Mouse (Mus musculus) forebrain, embryonic 13.5 days (tissue): ENCODE results near the gene Ybx3. TPM values are rescaled to one million over a fixed set of nuclear protein-coding genes. Genes with fewer than 3 reads are reported as not detected.

Experiments
- ATAC-seq: fragments of 200-750 bp; cut with Nextera tagmentation; 2 replicates; pipeline ENCODE4 v1.8.0; 2017
- H3K27ac ChIP-seq: fragments of 300-500 bp; sonication (generic); 2 replicates; pipeline ENCODE4 v1.5.1; 2015; ENCODE audit warnings: inconsistent platforms, mild to moderate bottlenecking, moderate library complexity
- H3K27me3 ChIP-seq: fragments of 300-500 bp; sonication (generic); 2 replicates; pipeline ENCODE4 v1.6.1; 2015; ENCODE audit warnings: mild to moderate bottlenecking, inconsistent platforms
- H3K36me3 ChIP-seq: fragments of 300-500 bp; sonication (generic); 2 replicates; pipeline ENCODE4 v1.6.1; 2015; ENCODE audit warnings: mild to moderate bottlenecking, inconsistent platforms; ENCODE audit not compliant: poor library complexity, severe bottlenecking
- H3K4me1 ChIP-seq: fragments of 300-500 bp; sonication (generic); 2 replicates; pipeline ENCODE4 v1.6.1; 2015; ENCODE audit warnings: inconsistent platforms
- H3K4me2 ChIP-seq: fragments of 300-500 bp; sonication (generic); 2 replicates; pipeline ENCODE4 v1.6.1; 2015; ENCODE audit warnings: inconsistent platforms, mild to moderate bottlenecking, moderate library complexity
- H3K4me3 ChIP-seq: fragments of 300-500 bp; sonication (generic); 2 replicates; pipeline ENCODE4 v1.5.1; 2015; ENCODE audit warnings: mild to moderate bottlenecking, inconsistent platforms
- H3K9ac ChIP-seq: fragments of 300-500 bp; sonication (generic); 2 replicates; pipeline ENCODE4 v1.6.1; 2015; ENCODE audit warnings: mild to moderate bottlenecking, inconsistent platforms
- H3K9me3 ChIP-seq: fragments of 300-500 bp; sonication (generic); replicated peaks from 2 replicates; pipeline ENCODE4 v1.6.1; 2016; ENCODE audit warnings: inconsistent platforms
- WGBS: fragments of 180-500 bp; shearing (Covaris S2); methylation state at CpG from one replicate; pipeline ENCODE4 v1.1.7; 2015; 5-methylcytosine and 5-hydroxymethylcytosine counted together
- polyA plus RNA-seq: library from polyadenylated mRNA; unstranded; fragments of >200 nt; fragmentation: Nextera tagmentation; extraction: Ambion mirVana; gene quantifications from 2 replicates; pipeline ENCODE4 v1.2.1, GENCODE M21; 2015

Ybx3 gene
- polyA plus RNA-seq, 1 experiment from 2014 or later, result 27.9 TPM

DNA sequence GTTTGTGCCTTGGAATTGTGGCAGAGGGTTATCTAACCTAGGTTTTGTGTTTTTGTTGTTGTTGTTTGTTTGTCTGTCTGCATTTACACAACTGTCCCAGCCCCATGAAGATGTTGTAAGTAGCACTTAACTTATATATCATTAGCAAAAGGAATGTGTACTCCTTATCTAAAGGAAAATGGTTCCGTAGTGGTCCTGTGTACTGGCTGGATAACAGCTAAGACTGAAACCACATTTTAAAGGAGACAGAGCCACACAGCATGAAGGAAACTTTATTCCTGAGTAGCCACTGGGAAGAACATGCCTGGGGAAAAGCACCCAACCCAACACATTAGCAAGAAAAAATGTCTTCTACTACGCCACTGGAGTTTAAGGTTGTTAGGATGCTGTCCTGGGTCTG is 28.7 kb downstream of the Ybx3 start:
- Histone ChIP-seq H3K27ac (no peak overlapping the region), H3K9ac (no peak overlapping the region), H3K27me3 (no peaks in the 10 kb centered on the region), H3K9me3 (no peaks in the 10 kb centered on the region), H3K4me3 (no peak overlapping the region), H3K4me2 (no peak overlapping the region), H3K4me1 (no peaks in the 10 kb centered on the region), H3K36me3 (peaks cover 9% of the 10 kb centered on the region)
- no peak for ATAC-seq
- WGBS, result 90% methylated on average over 2 of the region's 2 CpGs

DNA sequence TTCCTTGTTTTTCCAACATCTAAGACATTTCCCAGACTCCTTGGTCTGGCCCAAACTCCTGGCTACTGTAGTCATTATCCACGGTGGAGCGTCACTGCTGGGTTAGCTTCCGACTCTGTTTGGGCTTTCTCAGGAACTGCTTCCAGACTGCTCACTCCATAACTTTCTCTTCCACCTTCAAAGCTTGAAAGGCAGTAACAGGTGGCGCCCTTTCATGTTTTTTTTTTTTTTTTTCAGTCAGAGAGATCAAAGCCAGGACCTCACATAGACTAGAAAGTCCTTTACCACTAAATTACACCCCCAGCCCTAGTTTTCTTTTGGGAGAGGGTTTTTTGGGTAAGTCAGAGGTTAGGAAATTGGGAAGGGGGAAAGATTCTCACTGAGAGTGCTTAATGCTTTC is 33.4 kb downstream of the Ybx3 start:
- Histone ChIP-seq H3K4me2 (no peak overlapping the region), H3K27ac (no peak overlapping the region), H3K9ac (no peak overlapping the region), H3K4me3 (no peak overlapping the region), H3K4me1 (peaks cover 5% of the 10 kb centered on the region; the same call in 1 of the 2 replicates), H3K27me3 (no peaks in the 10 kb centered on the region), H3K9me3 (no peaks in the 10 kb centered on the region), H3K36me3 (no peaks in the 10 kb centered on the region)
- no peak for ATAC-seq
- WGBS, result 73% methylated on average over 4 of the region's 4 CpGs

DNA sequence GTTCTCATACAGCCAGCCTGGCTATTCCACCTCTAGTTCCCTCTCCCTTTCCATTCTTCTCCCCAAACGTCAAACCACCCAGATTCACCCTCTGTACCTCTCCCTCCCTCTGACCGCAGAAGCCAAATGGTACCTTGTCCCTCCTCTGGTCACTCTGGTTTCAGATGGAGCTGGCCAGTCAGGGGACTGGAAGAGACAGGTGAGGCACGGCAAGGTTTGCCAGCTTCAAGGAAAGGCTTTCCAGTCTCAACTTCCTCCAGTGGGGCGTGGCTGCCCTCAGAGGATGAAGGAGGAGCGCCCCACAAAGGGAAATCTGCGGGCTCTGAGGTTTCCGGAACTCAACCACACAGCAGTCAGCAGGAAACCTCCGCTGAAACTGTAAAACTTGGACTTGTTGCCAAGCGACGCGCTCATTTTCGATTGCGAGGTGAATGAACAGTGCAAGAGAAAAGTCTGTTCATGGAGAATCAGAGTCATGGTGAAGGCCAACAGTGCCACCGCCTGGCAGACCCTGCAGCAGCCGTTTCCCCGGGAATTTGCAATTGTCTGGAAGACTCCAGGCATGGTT is 34.8 kb downstream of the Ybx3 start, which contains the start of gene Styk1:
Gene Styk1, minus strand, starts transcription at position 246 of the 568 bp plus-strand sequence.
- Histone ChIP-seq H3K9ac (peak within 1 kb of the TSS; percentile 48; the same call in 1 of the 2 replicates), H3K27ac (no peak within 1 kb of the TSS), H3K4me2 (peak within 1 kb of the TSS; percentile 63), H3K4me1 (peaks cover 5% of the 10 kb centered on the region; the same call in 1 of the 2 replicates), H3K4me3 (peak within 1 kb of the TSS; percentile 32), H3K9me3 (no peaks in the 10 kb centered on the region), H3K27me3 (no peaks in the 10 kb centered on the region), H3K36me3 (no peaks in the 10 kb centered on the region)
- WGBS, result 1% methylated on average over 16 of the region's 16 CpGs
- peak; percentile 93 for ATAC-seq

DNA sequence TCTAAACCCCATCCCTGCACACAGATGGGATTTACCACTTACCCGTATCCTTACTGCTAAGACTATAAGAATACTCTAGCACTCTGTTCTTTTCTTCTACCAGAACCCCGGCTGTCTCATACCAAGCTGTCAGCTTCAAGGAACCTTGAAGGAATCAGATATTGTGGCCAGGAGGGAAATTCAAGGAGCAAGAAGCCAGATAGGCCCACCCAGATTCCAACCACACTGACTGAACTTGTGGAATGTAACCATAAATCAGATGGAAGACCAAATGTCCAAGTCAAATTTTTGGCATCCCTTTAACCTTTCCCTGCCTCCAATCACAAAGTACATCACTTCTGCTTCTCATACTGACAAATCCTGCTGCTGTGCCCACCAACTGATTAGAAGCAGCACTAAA is 41.2 kb downstream of the Ybx3 start:
- no peaks in the 10 kb centered on the region for H3K4me1 ChIP-seq
- H3K4me3 ChIP-seq, result no peak overlapping the region
- H3K27ac ChIP-seq, result no peak overlapping the region
- WGBS, result 79% methylated on average over 2 of the region's 2 CpGs
- no peaks in the 10 kb centered on the region for H3K27me3 ChIP-seq
- ATAC-seq, result no peak
- H3K4me2 ChIP-seq, result no peak overlapping the region
- no peaks in the 10 kb centered on the region for H3K36me3 ChIP-seq
- H3K9ac ChIP-seq, result no peak overlapping the region
- no peaks in the 10 kb centered on the region for H3K9me3 ChIP-seq

DNA sequence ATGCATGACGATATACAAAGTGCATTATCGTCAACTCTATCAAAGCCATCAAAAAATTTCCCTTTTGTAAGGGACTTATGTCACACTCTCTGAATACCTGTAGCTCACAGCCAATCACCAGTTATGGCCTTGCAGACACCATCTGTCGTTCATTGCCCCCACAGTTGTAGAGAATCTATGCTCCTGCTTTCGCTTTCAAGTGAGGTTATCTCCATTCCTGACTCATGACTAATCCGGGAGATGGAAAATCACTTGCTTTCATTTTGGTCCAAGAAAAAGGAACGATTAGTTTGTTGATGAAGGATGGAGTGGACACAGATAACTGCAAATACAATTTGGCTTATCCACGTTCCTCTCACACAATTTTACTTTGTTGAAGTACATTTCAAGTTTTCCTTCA is 43.9 kb downstream of the Ybx3 start:
- WGBS, result 89% methylated on average over 7 of the region's 7 CpGs
- Histone ChIP-seq H3K4me3 (no peak overlapping the region), H3K27ac (no peak overlapping the region), H3K36me3 (no peaks in the 10 kb centered on the region), H3K9ac (no peak overlapping the region), H3K9me3 (no peaks in the 10 kb centered on the region), H3K4me1 (no peaks in the 10 kb centered on the region), H3K4me2 (no peak overlapping the region), H3K27me3 (no peaks in the 10 kb centered on the region)
- ATAC-seq, result no peak

DNA sequence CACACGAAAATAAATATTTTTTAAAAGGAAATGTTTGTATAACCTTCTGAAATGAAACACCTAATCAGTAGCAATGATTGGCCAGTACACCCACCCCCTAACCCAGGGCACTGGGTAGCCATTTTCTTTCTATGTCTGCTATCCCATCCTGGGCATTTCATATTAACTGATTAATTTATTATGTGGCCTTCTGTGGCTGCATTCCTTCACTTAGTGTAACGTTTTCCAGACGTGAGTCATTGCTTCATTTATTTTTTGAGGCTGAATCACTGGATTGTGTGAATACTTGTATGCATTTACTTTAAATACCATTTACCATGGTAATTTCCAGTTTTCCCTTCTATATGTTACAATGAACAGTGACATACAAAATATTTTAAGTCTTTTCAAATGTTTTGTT is 48.2 kb downstream of the Ybx3 start:
- WGBS, result 72% methylated on average over 3 of the region's 3 CpGs
- H3K4me3 ChIP-seq, result no peak overlapping the region

DNA sequence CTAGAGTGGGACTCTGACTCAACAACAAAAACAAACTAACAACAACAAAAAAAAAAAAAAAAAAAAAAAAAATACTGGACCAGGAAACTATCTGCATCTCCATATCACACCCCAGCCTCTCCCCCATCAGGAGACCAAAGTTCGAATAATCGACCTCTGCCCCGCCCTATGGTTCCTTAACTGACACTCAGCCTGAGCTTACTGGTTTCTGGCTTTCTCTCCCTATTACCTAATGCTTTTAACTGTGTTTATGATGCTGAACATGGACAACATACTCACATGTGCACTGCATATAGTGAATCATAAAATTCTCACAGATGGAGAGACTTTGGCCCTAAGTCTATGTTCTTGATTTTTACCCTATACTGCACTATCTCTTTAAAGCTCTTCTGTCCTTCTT is 49.0 kb downstream of the Ybx3 start:
- H3K27me3 ChIP-seq, result no peaks in the 10 kb centered on the region
- H3K4me2 ChIP-seq, result no peak overlapping the region
- WGBS, result 88% methylated on average over 3 of the region's 3 CpGs
- no peak overlapping the region for H3K27ac ChIP-seq
- no peaks in the 10 kb centered on the region for H3K4me1 ChIP-seq
- no peak for ATAC-seq
- no peak overlapping the region for H3K9ac ChIP-seq
- 0 out of 2 replicates have a peak, but pooled peaks cover 4% of the 10 kb centered on the region for H3K9me3 ChIP-seq
- H3K4me3 ChIP-seq, result no peak overlapping the region
- H3K36me3 ChIP-seq, result no peaks in the 10 kb centered on the region

More for the DNA sequence above, 48.2 kb downstream of the Ybx3 start:
- no peaks in the 10 kb centered on the region for H3K27me3 ChIP-seq
- H3K27ac ChIP-seq, result no peak overlapping the region
- no peak overlapping the region for H3K9ac ChIP-seq
- H3K4me1 ChIP-seq, result no peaks in the 10 kb centered on the region
- no peaks in the 10 kb centered on the region for H3K36me3 ChIP-seq
- 0 out of 2 replicates have a peak, but pooled peaks cover 4% of the 10 kb centered on the region for H3K9me3 ChIP-seq
- ATAC-seq, result no peak
- H3K4me2 ChIP-seq, result no peak overlapping the region

DNA sequence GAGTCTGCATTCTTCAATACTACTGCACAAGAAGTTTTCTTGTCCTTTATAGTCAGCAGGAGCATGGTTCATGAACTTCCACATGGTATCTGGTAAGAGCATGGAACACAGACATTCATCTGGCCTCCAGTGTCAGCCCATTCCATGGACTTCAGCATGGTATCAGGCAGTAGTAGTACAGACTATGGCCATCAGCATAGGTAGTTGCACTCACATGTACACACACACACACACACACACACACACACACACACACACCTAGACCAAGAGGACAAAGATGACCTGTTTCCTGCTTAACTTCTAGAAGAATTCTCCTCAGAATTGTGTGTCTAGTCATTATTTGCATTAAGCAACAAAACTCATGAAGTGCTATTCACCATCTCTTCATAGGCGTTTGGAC is 49.5 kb downstream of the Ybx3 start:
- Histone ChIP-seq H3K9me3 (0 out of 2 replicates have a peak, but pooled peaks cover 4% of the 10 kb centered on the region), H3K4me2 (no peak overlapping the region), H3K9ac (no peak overlapping the region), H3K4me1 (no peaks in the 10 kb centered on the region), H3K27ac (no peak overlapping the region), H3K27me3 (no peaks in the 10 kb centered on the region), H3K36me3 (no peaks in the 10 kb centered on the region), H3K4me3 (no peak overlapping the region)
- WGBS, result 77% methylated on average over 1 of the region's 1 CpGs
- no peak for ATAC-seq

DNA sequence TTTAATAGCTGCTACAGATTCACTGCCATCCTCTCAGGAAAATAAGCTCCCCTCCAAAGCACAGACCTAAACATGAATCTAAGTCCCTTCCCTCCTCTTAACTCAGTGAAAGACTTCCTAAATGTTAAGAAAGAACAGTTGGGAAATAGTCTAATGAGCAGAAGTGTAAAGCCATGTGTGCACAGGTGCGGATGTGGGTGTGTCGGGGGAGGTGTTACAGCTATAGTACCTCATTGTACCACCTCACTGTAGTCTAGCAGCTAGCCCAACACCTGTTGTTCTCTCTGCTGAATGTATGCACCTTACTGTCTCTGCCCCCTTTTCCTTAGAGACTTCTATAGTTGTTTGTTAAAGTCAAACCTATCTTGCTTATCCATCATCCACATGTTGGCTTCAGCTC is 61.2 kb downstream of the Ybx3 start:
- no peak for ATAC-seq
- H3K36me3 ChIP-seq, result no peaks in the 10 kb centered on the region
- H3K4me3 ChIP-seq, result no peak overlapping the region
- WGBS, result 83% methylated on average over 2 of the region's 2 CpGs
- H3K9me3 ChIP-seq, result no peaks in the 10 kb centered on the region
- H3K4me1 ChIP-seq, result no peaks in the 10 kb centered on the region
- H3K4me2 ChIP-seq, result no peak overlapping the region
- no peaks in the 10 kb centered on the region for H3K27me3 ChIP-seq
- no peak overlapping the region for H3K27ac ChIP-seq
- H3K9ac ChIP-seq, result no peak overlapping the region

DNA sequence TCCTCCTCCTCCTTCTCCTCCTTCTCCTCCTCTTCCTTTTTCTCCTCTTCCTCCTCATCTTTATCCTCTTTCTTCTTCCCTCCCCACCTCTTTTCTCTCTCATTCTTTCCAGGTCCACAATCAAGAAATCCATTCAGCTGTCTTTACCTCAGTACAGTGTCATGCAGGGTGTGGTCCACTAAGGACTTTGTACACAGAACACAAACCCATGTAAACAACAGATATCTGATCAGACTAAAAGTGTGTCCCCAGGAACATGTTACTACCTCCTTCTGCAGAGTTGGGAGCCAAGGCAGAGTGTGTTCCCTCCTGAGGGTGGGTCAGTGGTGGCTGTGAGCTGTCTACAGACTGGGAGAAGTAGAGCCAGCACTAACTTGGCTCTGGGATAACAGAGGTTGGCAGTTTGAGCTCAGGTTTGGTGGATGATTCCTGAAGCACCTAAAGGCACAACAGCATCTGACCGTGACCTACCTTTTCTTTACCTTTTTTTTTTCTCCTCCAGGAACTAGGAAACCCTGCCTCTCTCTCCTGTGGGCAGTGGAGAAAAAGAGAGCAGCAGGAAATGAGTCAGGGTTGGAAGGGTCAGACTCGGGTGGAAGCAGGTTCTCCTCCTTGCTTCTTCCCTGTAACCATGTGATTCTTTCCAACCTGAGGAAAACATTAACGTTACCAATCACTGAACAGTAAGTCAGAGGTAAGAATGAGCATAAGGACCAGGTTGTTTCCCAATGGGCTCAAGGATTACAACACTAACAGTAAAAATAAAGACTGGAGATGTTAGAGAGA is 66.2 kb downstream of the Ybx3 start:
- H3K36me3 ChIP-seq, result no peaks in the 10 kb centered on the region
- ATAC-seq, result no peak
- H3K9ac ChIP-seq, result no peak overlapping the region
- WGBS, result 78% methylated on average over 3 of the region's 3 CpGs
- H3K27ac ChIP-seq, result no peak overlapping the region
- no peaks in the 10 kb centered on the region for H3K9me3 ChIP-seq
- no peak overlapping the region for H3K4me3 ChIP-seq
- H3K4me1 ChIP-seq, result no peaks in the 10 kb centered on the region
- H3K4me2 ChIP-seq, result no peak overlapping the region
- no peaks in the 10 kb centered on the region for H3K27me3 ChIP-seq

DNA sequence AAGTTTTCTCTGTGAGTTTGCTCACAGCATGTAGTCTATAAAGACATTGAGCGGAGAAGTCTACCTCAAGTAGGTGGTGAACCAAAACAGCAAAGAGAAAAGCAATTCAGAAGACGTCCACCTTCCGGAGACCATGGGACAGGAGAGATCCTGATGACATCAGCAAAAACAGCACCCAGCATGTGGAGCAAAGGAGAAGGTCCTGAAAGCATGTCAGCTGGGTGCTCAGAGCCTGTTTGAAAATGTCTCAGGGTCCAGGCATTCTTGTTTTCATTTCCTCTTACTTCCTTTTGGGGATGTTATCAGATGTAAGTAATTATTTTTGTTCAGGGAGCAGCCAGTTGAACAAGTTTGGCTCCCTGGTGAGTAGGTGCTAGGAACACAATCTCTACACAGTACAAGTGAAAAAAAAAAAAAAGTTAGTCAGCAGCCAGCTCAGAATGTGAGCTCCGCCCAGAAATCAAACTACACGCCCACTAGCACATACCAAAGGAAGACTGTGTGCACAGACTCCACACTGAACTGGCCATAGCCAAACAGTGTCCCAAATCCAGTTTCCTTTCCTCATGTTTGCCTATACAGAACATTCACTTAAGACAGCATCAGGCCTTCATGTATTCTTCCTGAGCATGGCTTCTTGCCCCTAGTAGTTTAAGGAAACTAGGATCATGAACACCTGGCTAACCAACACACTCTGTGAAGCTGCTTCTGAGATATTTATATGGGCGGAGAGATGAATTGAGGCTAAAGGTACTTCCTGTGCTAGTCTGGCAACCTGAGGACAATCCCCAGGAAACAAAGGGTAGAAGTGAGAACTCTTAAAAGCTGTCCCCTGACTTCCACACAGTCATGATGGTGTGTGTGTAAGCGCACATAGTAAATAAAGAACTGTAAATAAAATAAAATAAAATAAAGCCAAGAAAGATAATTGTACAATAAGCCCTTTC is 71.8 kb downstream of the Ybx3 start:
- no peak for ATAC-seq
- 86% methylated on average over 7 of the region's 7 CpGs for WGBS
- H3K27me3 ChIP-seq, result no peaks in the 10 kb centered on the region
- H3K9ac ChIP-seq, result no peak overlapping the region
- H3K4me2 ChIP-seq, result no peak overlapping the region
- H3K4me1 ChIP-seq, result no peaks in the 10 kb centered on the region
- H3K9me3 ChIP-seq, result no peaks in the 10 kb centered on the region
- no peak overlapping the region for H3K4me3 ChIP-seq
- H3K36me3 ChIP-seq, result no peaks in the 10 kb centered on the region
- H3K27ac ChIP-seq, result no peak overlapping the region
